Mouse (Mus musculus) forebrain, embryonic 11.5 days (tissue): ENCODE measurements around the gene Gast. TPM values are rescaled to one million over a fixed set of nuclear protein-coding genes. Genes with fewer than 3 reads are reported as not detected.
A peak's percentile ranks its signal among the peaks of the same experiment; 100 is the strongest.

Experiments
- ATAC-seq: fragments of 200-750 bp; cut with Nextera tagmentation; replicated peaks from 2 replicates; pipeline ENCODE4 v1.8.0; 2017; ENCODE audit warnings: moderate TSS enrichment; ENCODE audit not compliant: low FRiP score
- DNase-seq: peaks from one replicate; pipeline ENCODE4 v3.0.0-alpha.2; 2017; ENCODE audit warnings: low spot score
- H3K27ac ChIP-seq: fragments of 300-500 bp; sonication (generic); 2 replicates; pipeline ENCODE4 v1.5.1; 2014; ENCODE audit warnings: low read depth, low read length
- H3K27me3 ChIP-seq: fragments of 300-500 bp; sonication (generic); 2 replicates; pipeline ENCODE4 v1.6.1; 2014; ENCODE audit warnings: mild to moderate bottlenecking, low read length, mixed read lengths; ENCODE audit not compliant: control insufficient read depth, insufficient read depth
- H3K36me3 ChIP-seq: fragments of 300-500 bp; sonication (generic); 2 replicates; pipeline ENCODE4 v1.6.1; 2014; ENCODE audit warnings: mild to moderate bottlenecking, low read length, moderate library complexity, mixed read lengths; ENCODE audit not compliant: control insufficient read depth, insufficient read depth
- H3K4me1 ChIP-seq: fragments of 300-500 bp; sonication (generic); replicated peaks from 2 replicates; pipeline ENCODE4 v1.6.1; 2014; ENCODE audit warnings: low read length, mixed read lengths; ENCODE audit not compliant: control insufficient read depth, insufficient read depth
- H3K4me2 ChIP-seq: fragments of 300-500 bp; sonication (generic); 2 replicates; pipeline ENCODE4 v1.6.1; 2014; ENCODE audit warnings: low read depth, mild to moderate bottlenecking, low read length, moderate library complexity, mixed read lengths; ENCODE audit not compliant: severe bottlenecking
- H3K4me3 ChIP-seq: fragments of 300-500 bp; sonication (generic); 2 replicates; pipeline ENCODE4 v1.5.1; 2014; ENCODE audit warnings: low read depth, low read length
- H3K9ac ChIP-seq: fragments of 300-500 bp; sonication (generic); 2 replicates; pipeline ENCODE4 v1.6.1; 2014; ENCODE audit warnings: low read length
- H3K9me3 ChIP-seq: fragments of 300-500 bp; sonication (generic); 2 replicates; pipeline ENCODE4 v1.6.1; 2016; ENCODE audit warnings: low read length, mixed read lengths; ENCODE audit not compliant: control insufficient read depth
- WGBS: fragments of 180-500 bp; shearing (Covaris S2); extraction: QIAGEN DNeasy Blood & Tissue Kit; methylation state at CpG from one replicate; pipeline ENCODE4 v1.1.7; 2014; 5-methylcytosine and 5-hydroxymethylcytosine counted together
- polyA plus RNA-seq: library from polyadenylated mRNA; unstranded; fragments of >200 nt; fragmentation: Nextera tagmentation; extraction: Ambion mirVana; gene quantifications from 2 replicates; pipeline ENCODE4 v1.2.1, GENCODE M21; 2014

Gast gene
- 0.69 and 0.79 TPM in 2 replicates for polyA plus RNA-seq

DNA sequence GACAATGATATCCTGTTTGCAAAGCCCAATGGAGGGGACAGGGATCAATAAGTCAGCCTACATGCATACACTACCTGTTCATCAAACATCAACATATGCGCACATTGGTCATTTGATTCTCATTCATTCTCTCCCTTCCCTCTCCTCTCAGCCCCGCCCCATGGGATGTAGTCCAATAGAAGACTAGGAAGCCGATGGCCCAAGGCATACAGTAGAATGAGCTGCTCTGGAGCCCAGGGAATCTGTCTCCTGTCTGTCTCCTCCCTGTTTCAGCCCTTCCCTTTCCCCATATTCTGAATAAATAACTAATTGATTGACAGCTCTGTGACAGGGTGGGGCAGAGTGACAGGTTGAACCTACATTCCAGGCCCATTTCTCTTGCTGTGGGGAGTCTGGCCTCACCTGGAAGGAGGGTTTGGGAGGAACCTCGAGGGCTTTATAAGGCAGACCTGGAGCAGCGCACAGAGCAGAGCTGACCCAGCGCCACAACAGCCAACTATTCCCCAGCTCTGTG, at the start of gene Gast:
TSS of gene Gast (plus strand) at position 464 of the 514 bp plus-strand sequence.
- Histone ChIP-seq H3K36me3 (no peaks in the 10 kb centered on the region), H3K27ac (no peak within 1 kb of the TSS), H3K9me3 (no peaks in the 10 kb centered on the region), H3K4me2 (no peak within 1 kb of the TSS), H3K4me1 (0 out of 2 replicates have a peak, but pooled peaks cover 5% of the 10 kb centered on the region), H3K27me3 (no peaks in the 10 kb centered on the region), H3K4me3 (no peak within 1 kb of the TSS), H3K9ac (no peak within 1 kb of the TSS)
- ATAC-seq = no peak
- 86% methylated on average over 6 of the region's 6 CpGs for WGBS
- no peak for DNase-seq

DNA sequence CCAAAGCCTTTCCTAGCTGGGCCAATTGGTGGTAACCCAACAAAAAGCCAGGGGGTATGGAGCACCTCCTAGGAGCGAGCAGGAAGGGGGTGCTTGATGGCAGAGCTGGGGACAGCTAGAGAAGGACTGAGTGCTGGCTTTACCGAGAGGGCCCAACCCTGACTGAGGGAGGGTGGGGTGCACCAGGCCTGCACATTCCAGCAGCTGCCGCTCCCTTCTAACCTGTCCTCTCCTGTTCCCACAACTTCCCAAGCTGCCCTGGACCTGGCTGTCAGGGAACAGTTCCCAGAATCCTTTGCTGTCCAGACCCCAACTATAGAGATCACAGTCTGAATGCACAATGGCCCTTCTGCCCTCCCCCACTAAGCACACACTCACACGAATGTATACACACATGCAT, 49.2 kb upstream of the Gast start:
- Histone ChIP-seq H3K9me3 (no peaks in the 10 kb centered on the region), H3K9ac (no peak overlapping the region), H3K27ac (no peak overlapping the region), H3K36me3 (no peaks in the 10 kb centered on the region), H3K4me2 (no peak overlapping the region), H3K27me3 (no peaks in the 10 kb centered on the region), H3K4me3 (no peak overlapping the region), H3K4me1 (0 out of 2 replicates have a peak, but pooled peaks cover 2% of the 10 kb centered on the region)
- DNase-seq (no peak), ATAC-seq (no peak)
- 73% methylated on average over 4 of the region's 4 CpGs for WGBS

DNA sequence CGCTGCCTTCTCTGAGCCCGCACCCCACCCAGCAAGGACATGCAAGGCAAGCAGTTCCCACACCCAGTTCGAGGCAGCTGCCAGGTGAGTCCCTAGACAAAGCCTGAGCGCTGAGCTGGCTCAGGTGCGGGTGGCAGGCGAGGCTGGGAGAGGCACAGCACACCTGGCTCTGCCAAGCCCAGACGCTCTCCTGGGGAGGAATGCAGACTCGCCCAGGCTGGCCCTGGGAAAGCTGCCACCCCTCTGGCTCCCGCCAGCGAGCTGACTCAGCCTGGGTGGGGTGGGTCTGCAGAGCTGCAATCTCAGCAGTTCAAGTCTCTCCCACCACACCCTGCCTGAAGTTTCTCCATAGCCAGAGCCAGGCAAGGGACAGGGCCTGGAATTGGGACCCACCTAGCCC, 47.2 kb upstream of the Gast start:
- no peak overlapping the region for H3K4me2 ChIP-seq
- 31% methylated on average over 10 of the region's 10 CpGs for WGBS
- no peaks in the 10 kb centered on the region for H3K9me3 ChIP-seq
- no peak for ATAC-seq
- no peaks in the 10 kb centered on the region for H3K36me3 ChIP-seq
- no peaks in the 10 kb centered on the region for H3K27me3 ChIP-seq
- H3K9ac ChIP-seq = no peak overlapping the region
- no peak overlapping the region for H3K4me3 ChIP-seq
- no peak overlapping the region for H3K27ac ChIP-seq
- peaks cover 5% of the 10 kb centered on the region; the same call in 1 of the 2 replicates for H3K4me1 ChIP-seq
- no peak for DNase-seq

DNA sequence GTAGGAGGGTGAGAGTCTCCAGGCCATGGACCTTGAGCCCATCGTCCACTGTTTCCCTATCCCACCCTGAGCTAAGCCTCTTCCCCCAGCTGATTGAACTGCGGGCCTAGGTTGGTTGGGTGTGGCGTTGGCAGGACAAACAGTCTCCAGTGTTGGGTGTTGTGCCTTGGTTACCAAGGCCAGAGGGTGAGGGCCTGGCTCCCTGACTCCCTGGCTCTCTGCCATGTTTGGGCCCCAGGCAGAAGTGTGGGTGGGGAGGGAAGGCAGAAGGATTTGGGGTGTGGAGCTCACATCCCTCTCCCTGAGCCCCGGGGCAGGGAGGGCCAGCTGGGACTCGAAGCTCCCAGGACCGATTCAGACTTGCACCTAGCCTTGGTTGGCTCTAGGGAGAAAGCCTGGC, 45.3 kb upstream of the Gast start:
- 87% methylated on average over 6 of the region's 6 CpGs for WGBS
- H3K4me1 ChIP-seq = peaks cover 5% of the 10 kb centered on the region; the same call in 1 of the 2 replicates
- H3K4me3 ChIP-seq = no peak overlapping the region
- H3K9ac ChIP-seq = no peak overlapping the region
- H3K36me3 ChIP-seq = no peaks in the 10 kb centered on the region
- no peaks in the 10 kb centered on the region for H3K9me3 ChIP-seq
- ATAC-seq (no peak), DNase-seq (no peak)
- no peaks in the 10 kb centered on the region for H3K27me3 ChIP-seq
- H3K27ac ChIP-seq = no peak overlapping the region
- no peak overlapping the region for H3K4me2 ChIP-seq

DNA sequence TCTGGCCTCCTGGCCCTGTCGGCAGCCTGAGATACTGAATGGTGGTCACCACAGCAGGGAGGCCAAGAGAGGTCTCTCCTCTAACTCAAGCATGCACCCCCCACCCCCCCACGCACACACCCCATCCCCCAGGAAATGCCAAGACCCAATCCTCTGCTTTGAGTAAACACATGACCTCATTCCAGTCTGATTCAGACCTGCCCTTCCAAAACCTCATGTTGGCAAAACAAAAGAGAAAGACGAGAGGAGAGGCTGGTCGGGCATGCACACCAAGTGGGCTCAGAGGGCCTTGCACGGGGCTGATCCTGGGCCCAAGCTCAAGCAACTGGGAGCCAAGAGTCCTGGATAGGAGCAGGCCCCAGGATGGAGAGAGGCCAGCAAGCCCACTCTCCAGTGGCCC, 44.0 kb upstream of the Gast start:
- Histone ChIP-seq H3K36me3 (no peaks in the 10 kb centered on the region), H3K4me3 (no peak overlapping the region), H3K9me3 (no peaks in the 10 kb centered on the region), H3K4me2 (no peak overlapping the region), H3K27me3 (no peaks in the 10 kb centered on the region), H3K27ac (0 out of 2 replicates have a peak overlapping the region, but pooled peaks have one; percentile 18), H3K4me1 (peaks cover 5% of the 10 kb centered on the region; the same call in 1 of the 2 replicates), H3K9ac (no peak overlapping the region)
- DNase-seq (no peak), ATAC-seq (no peak)
- WGBS = 46% methylated on average over 5 of the region's 5 CpGs

DNA sequence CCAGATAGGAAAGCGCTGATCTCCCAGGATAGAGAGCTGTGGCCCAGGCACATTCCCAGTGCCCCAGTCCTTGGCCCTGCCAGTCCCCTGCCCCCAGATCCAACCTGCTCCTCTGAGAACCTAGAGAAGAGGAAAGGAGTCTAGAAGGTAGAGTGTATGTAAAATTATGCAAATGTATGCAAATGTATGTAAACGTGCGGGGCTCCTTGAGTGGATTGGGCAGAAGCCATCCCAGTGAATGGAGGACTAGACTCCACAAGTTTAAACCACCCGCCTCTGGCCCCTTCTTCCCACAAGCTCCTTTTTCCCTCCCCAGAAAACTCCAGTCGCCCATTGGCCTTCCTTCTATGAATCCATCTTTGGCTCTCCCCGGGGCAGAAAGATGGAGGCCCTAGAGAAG, 41.3 kb upstream of the Gast start:
- H3K27me3 ChIP-seq = no peaks in the 10 kb centered on the region
- H3K4me2 ChIP-seq = no peak overlapping the region
- H3K9me3 ChIP-seq = no peaks in the 10 kb centered on the region
- DNase-seq (no peak), ATAC-seq (peak; percentile 35; the same call in 1 of the 2 replicates)
- peaks cover 2% of the 10 kb centered on the region; the same call in 1 of the 2 replicates for H3K4me1 ChIP-seq
- H3K4me3 ChIP-seq = no peak overlapping the region
- no peak overlapping the region for H3K9ac ChIP-seq
- WGBS = 51% methylated on average over 6 of the region's 6 CpGs
- H3K27ac ChIP-seq = no peak overlapping the region
- H3K36me3 ChIP-seq = no peaks in the 10 kb centered on the region

DNA sequence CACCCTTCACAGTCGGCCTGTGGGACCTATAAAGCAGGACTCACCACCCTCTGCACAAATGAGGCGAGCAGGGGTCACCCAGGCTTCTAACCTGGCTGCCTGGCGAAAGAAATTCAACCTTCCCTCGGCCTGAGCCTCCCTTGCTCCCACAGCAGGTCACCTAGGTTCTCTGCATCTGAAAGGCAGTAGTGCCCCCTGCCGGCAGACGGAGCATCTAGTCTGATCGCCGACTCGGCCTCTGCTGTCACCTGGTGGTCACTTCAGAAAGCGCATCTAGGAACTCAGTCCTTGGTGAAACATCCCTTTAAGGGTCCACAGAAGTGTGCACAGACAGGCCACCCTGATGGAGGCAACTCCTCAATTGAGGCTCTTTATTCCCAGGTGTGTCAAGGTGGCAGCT, 38.9 kb upstream of the Gast start:
- Histone ChIP-seq H3K4me2 (no peak overlapping the region), H3K27ac (no peak overlapping the region), H3K4me3 (no peak overlapping the region), H3K27me3 (no peaks in the 10 kb centered on the region), H3K4me1 (peaks cover 5% of the 10 kb centered on the region; the same call in 1 of the 2 replicates), H3K36me3 (no peaks in the 10 kb centered on the region), H3K9me3 (no peaks in the 10 kb centered on the region), H3K9ac (no peak overlapping the region)
- WGBS = 5% methylated on average over 10 of the region's 10 CpGs
- DNase-seq (peak; percentile 94), ATAC-seq (peak; percentile 42; the same call in 1 of the 2 replicates)

DNA sequence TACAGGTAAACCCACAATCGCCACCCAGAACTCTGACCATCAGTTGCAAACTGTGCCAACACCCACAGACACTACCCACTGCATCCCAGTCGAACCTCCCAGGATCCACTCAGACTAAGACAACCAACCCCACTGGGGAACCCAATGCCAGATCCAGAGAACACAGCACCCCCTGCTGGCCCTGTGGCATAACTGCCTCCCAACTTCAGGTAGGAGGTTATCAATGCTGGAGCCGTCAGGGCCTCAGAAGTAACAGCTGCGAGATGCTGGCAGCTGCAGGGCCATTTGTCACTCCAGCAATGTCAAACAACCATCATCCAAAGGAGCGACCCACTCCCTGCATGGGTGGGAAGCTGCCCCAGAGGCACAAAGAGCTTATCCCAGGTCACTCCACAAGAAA, 36.4 kb upstream of the Gast start:
- H3K9ac ChIP-seq = no peak overlapping the region
- 49% methylated on average over 5 of the region's 5 CpGs for WGBS
- H3K36me3 ChIP-seq = no peaks in the 10 kb centered on the region
- peaks cover 3% of the 10 kb centered on the region; the same call in 1 of the 2 replicates for H3K4me1 ChIP-seq
- ATAC-seq (no peak), DNase-seq (no peak)
- H3K27ac ChIP-seq = no peak overlapping the region
- no peak overlapping the region for H3K4me2 ChIP-seq
- H3K27me3 ChIP-seq = no peaks in the 10 kb centered on the region
- no peaks in the 10 kb centered on the region for H3K9me3 ChIP-seq
- H3K4me3 ChIP-seq = no peak overlapping the region
